Mouse (Mus musculus) right cerebral cortex, postnatal 36 days (tissue): Measurements from ENCODE around the gene Olfr474.
"Not testable (repeated sequence)": the region's sequence is repeated elsewhere in the genome, so short reads cannot be mapped to it uniquely, and the experiment has no call there.

Experiments
- DNase-seq, 2 experiments: peaks; one replicate each; pipeline ENCODE4 v3.0.0; 2022; ENCODE audit warnings: low spot score in 2 of 2, mixed read lengths in 1 of 2

Gene Olfr474

DNA sequence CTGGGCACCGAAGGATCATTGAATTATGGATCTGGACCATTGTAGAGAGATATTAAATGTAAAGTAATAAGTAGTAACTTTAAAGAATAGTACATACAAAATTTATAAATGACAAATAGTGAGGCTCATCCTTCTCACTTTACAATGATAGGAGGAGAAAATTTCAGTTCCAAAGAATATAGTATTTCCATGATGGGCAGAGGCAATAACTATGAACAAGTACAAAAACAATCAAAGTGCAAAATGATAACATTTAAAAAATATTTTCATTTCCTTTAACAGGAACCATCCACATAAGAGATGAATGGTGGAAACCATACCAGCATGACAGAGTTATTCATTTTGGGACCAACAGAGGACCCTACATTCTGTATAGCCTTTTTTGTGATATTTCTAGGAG lies at the start of gene Olfr474:
Olfr474 (plus strand) TSS at position 301 of the 400 bp plus-strand sequence.
- no peak for DNase-seq

DNA sequence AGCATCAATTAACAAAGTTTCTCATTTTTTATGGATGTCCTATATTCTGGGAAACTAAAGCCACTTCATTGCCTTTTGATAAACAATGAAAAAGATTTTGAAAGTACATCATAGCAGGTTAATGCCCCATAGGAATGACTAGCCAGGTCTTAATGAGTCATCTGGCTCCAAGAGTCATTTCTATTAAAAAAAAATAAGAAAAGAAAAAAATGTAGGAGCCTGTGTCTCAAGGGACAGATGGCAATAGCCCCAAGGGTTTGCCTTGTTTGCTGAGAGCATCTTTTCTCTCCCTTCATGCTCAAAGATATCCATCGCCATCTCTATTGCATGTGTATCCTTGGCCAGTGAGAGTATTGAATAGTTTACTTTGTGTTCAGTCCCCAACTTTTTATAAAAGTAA lies 24.3 kb upstream of the Olfr474 start, which contains the start of gene Olfr473:
Olfr473 (plus strand) TSS at position 301 of the 400 bp plus-strand sequence.
- DNase-seq = no peak

DNA sequence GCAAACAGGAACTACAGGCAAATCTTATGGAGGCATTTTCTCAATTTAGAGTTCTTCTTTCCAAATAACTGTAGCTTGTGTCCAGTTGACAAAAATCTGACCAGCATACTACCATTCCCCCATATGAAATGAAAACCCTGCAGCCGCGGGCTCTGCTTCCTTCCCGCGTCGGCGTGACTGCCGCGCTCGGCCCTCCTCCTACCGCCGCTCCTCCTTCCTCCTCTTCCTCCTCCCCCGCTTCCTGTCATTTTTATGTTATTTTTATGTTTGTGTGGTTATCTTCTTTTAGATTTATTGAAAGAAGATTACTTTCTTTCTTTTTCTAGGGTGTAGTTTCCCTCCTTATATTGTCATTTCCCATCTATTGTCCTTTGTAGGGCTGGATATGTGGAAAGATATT lies 1.9 kb upstream of the Olfr474 start:
- not testable (repeated sequence) for DNase-seq

DNA sequence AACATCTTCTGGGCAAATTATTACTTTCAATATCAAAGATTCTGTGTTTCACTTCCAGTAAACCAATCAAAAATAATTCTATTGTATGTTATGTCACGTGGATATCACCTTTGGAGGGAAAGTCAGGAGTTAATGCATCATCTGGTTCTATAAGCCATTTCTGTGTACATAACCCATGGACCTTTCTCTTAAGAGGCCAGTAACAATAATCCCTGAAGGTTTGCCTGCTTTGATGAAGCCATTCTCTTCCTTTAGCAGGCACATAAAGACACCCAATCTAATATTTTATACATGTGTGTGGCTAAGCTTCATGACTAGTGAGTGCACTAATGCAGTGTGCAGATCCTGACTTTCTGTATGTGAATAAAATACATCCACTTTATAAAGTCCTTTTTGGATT lies 10.1 kb downstream of the Olfr474 start, which contains the start of gene Olfr476:
Olfr476 (plus strand) TSS at position 301 of the 400 bp plus-strand sequence.
- no peak for DNase-seq

DNA sequence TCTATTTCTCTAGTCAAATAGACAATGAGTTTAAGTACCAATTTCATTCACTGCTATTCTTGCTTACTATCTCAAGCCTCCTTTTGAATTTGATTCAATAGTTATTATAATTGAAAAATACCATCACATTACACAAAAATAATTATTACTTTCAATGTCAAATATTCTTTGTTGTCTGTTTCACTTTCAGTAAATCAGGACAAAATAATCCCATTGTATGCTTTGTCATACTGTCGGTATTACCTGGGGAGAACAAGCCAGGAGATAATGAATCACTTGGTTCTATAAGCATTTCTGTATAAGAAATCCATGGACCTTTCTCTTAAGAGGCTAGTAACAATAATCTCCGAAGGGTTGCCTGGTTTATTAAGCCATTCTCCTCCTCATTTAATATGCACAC lies 31.9 kb downstream of the Olfr474 start, which contains the start of gene Olfr477:
Olfr477 (plus strand) TSS at position 301 of the 400 bp plus-strand sequence.
- no peak for DNase-seq
